Mouse (Mus musculus) CH12.LX (cell line): ENCODE measurements at regions not wholly inside any gene's neighbourhood (a gene's known extent, or its start where the extent isn't known, plus 50 kb on each side); places are given as distances from the start of the nearest gene placed in this dataset.

Source experiments
- BHLHE40 ChIP-seq: IDR thresholded peaks from 2 replicates; pipeline ENCODE4 v1.6.1; 2011; ENCODE audit warnings: mild to moderate bottlenecking, low read depth, low read length, improper control_type of control experiment
- CHD2 ChIP-seq: IDR thresholded peaks from 2 replicates; pipeline ENCODE4 v1.6.1; 2011; ENCODE audit warnings: low read length, improper control_type of control experiment
- CTCF ChIP-seq, 2 experiments: IDR thresholded peaks in 1 of 2; conservative IDR thresholded peaks in 1 of 2; 2 replicates each; pipeline ENCODE4 v1.5.1; 2011 to 2012; ENCODE audit warnings: low read depth in 2 of 2, low read length in 2 of 2, improper control_type of control experiment in 1 of 2, inconsistent platforms in 1 of 2, mild to moderate bottlenecking in 1 of 2, moderate library complexity in 1 of 2
- ELF1 ChIP-seq: IDR thresholded peaks from 2 replicates; pipeline ENCODE4 v1.6.1; 2014; ENCODE audit warnings: low read depth, mild to moderate bottlenecking, inconsistent platforms, low read length, improper control_type of control experiment
- EP300 ChIP-seq: IDR thresholded peaks from 2 replicates; pipeline ENCODE4 v1.6.1; 2011; ENCODE audit warnings: low read length, improper control_type of control experiment
- KAT2A ChIP-seq: IDR thresholded peaks from 2 replicates; pipeline ENCODE4 v1.6.1; 2012; ENCODE audit warnings: low read length, improper control_type of control experiment, inconsistent platforms; ENCODE audit not compliant: insufficient replicate concordance
- MAX ChIP-seq: IDR thresholded peaks from 2 replicates; pipeline ENCODE4 v1.6.1; 2011; ENCODE audit warnings: low read length, improper control_type of control experiment
- MYC ChIP-seq: IDR thresholded peaks from 2 replicates; pipeline ENCODE4 v1.6.1; 2011; ENCODE audit warnings: low read depth, mild to moderate bottlenecking, improper control_type of control experiment, low read length
- POLR2A ChIP-seq: IDR thresholded peaks from 2 replicates; pipeline ENCODE4 v1.6.1; 2011; ENCODE audit warnings: low read depth, mild to moderate bottlenecking, improper control_type of control experiment, low read length
- SIN3A ChIP-seq: IDR thresholded peaks from 2 replicates; pipeline ENCODE4 v1.6.1; 2012; ENCODE audit warnings: low read length, improper control_type of control experiment, inconsistent platforms
- TBP ChIP-seq: conservative IDR thresholded peaks from 2 replicates; pipeline ENCODE4 v1.6.1; 2011; ENCODE audit warnings: low read depth, low read length, improper control_type of control experiment
- TCF12 ChIP-seq: IDR thresholded peaks from 2 replicates; pipeline ENCODE4 v1.6.1; 2014; ENCODE audit warnings: low read depth, mild to moderate bottlenecking, inconsistent platforms, low read length, improper control_type of control experiment
- UBTF ChIP-seq: IDR thresholded peaks from 2 replicates; pipeline ENCODE4 v1.6.1; 2012; ENCODE audit warnings: low read depth, mild to moderate bottlenecking, inconsistent platforms, low read length, improper control_type of control experiment, moderate library complexity

DNA sequence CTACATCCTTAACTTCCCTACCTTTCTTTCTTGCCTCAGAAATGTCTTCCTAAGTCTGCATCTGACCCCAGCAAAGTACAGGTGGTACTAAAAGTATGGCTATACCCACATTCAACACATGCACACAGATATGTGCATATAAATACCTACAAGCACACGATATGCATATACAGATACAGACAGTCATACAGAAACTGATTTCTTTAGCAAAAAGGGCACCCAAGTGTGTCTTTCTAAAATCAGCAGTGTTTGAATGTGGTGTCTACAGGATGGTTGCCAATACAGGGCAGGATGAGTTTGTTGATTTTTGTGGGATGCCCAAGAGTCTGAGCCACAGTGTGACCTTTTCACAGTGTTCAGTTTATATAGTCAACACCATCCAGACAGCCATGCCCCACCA, 67.0 kb upstream of the Klf13 start:
- TF ChIP-seq TBP: no peak
- no peak for TF ChIP-seq CTCF (conservative IDR thresholded peaks at IDR 0.05 in 1 of 2, IDR thresholded peaks at IDR 0.05 in 1 of 2; ENCODE audit: low read depth in 2 of 2, low read length in 2 of 2)
- TF ChIP-seq SIN3A: no peak
- no peak for TF ChIP-seq MAX
- TF ChIP-seq KAT2A: no peak
- no peak for TF ChIP-seq CHD2
- peak; percentile 54; the same call in 1 of the 2 replicates for TF ChIP-seq EP300
- TF ChIP-seq BHLHE40: peak; percentile 68; the same call in 1 of the 2 replicates
- TF ChIP-seq MYC: no peak
- peak; percentile 42; the same call in 1 of the 2 replicates for TF ChIP-seq TCF12
- no peak for TF ChIP-seq UBTF
- TF ChIP-seq POLR2A: no peak
- TF ChIP-seq ELF1: no peak
